Mouse (Mus musculus): ENCODE measurements at regions not wholly inside any gene's neighbourhood (a gene's known extent, or its start where the extent isn't known, plus 50 kb on each side); places are given as distances from the start of the nearest gene placed in this dataset.

GRCm38 (mm10) chr14:76228968-76229555 is 118.4 kb downstream of the Nufip1 start:
- Histone ChIP-seq H3K36me3 (ENCODE audit: control insufficient read depth in 1 of 2, insufficient read depth in 2 of 2, low read length in 2 of 2) (no peaks in the 10 kb centered on the region), H3K79me2 (ENCODE audit: control insufficient read depth, insufficient read depth, low read length, poor library complexity) (no peaks in the 10 kb centered on the region), H3K9me3 (replicated peaks; ENCODE audit: insufficient read depth, low read length) (no peaks in the 10 kb centered on the region), H3K4me1 (ENCODE audit: control insufficient read depth in 1 of 2, insufficient read depth in 2 of 2, low read length in 2 of 2) (no peaks in the 10 kb centered on the region), H3K9ac (ENCODE audit: control insufficient read depth, low read depth, low read length, poor library complexity, severe bottlenecking) (no peak overlapping the region), H3K4me3 (ENCODE audit: control insufficient read depth in 1 of 2, insufficient read depth in 1 of 2, low read depth in 2 of 2, low read length in 2 of 2) (no peak overlapping the region), H3K27ac (ENCODE audit: control insufficient read depth, low read depth, low read length) (no peak overlapping the region), H3K27me3 (ENCODE audit: control insufficient read depth in 1 of 2, insufficient read depth in 2 of 2, low read length in 2 of 2) (no peaks in the 10 kb centered on the region)
- TF ChIP-seq ZKSCAN1 (IDR thresholded peaks at IDR 0.05; ENCODE audit: low read depth, low read length) (no peak), NRF1 (IDR thresholded peaks at IDR 0.05; ENCODE audit: insufficient read depth, low read depth, low read length, poor library complexity, severe bottlenecking) (no peak), TCF12 (IDR thresholded peaks at IDR 0.05; ENCODE audit: low read depth, low read length) (no peak), HCFC1 (IDR thresholded peaks at IDR 0.05; ENCODE audit: low read depth, low read length) (no peak), CHD2 (IDR thresholded peaks at IDR 0.05; ENCODE audit: low read length) (no peak), SIN3A (IDR thresholded peaks at IDR 0.05; ENCODE audit: low read length) (no peak), ETS1 (IDR thresholded peaks at IDR 0.05; ENCODE audit: low read depth, low read length) (no peak), CTCF (IDR thresholded peaks at IDR 0.05 in 2 of 3, conservative IDR thresholded peaks at IDR 0.05 in 1 of 3; ENCODE audit: control insufficient read depth in 1 of 3, insufficient read depth in 1 of 3, low read depth in 2 of 3, low read length in 3 of 3, poor library complexity in 1 of 3, severe bottlenecking in 1 of 3) (no peak), KAT2A (conservative IDR thresholded peaks at IDR 0.05; ENCODE audit: low read depth, low read length) (no peak), TAL1 (IDR thresholded peaks at IDR 0.05; ENCODE audit: low read length) (no peak), USF1 (IDR thresholded peaks at IDR 0.05; ENCODE audit: low read depth, low read length) (no peak), UBTF (IDR thresholded peaks at IDR 0.05; ENCODE audit: borderline replicate concordance, insufficient read depth, low read depth, low read length) (no peak), NELFE (IDR thresholded peaks at IDR 0.05; ENCODE audit: low read depth, low read length) (no peak)
- DNase-seq (ENCODE audit: low read depth, low spot score): no peak

GRCm38 (mm10) chr14:76239856-76240493 is 129.3 kb downstream of the Nufip1 start:
- Histone ChIP-seq H3K4me3 (ENCODE audit: control insufficient read depth in 1 of 2, insufficient read depth in 1 of 2, low read depth in 2 of 2, low read length in 2 of 2) (no peak overlapping the region), H3K36me3 (ENCODE audit: control insufficient read depth in 1 of 2, insufficient read depth in 2 of 2, low read length in 2 of 2) (no peaks in the 10 kb centered on the region), H3K9ac (ENCODE audit: control insufficient read depth, low read depth, low read length, poor library complexity, severe bottlenecking) (no peak overlapping the region), H3K4me1 (ENCODE audit: control insufficient read depth in 1 of 2, insufficient read depth in 2 of 2, low read length in 2 of 2) (no peaks in the 10 kb centered on the region), H3K27me3 (ENCODE audit: control insufficient read depth in 1 of 2, insufficient read depth in 2 of 2, low read length in 2 of 2) (no peaks in the 10 kb centered on the region), H3K27ac (ENCODE audit: control insufficient read depth, low read depth, low read length) (no peak overlapping the region), H3K9me3 (replicated peaks; ENCODE audit: insufficient read depth, low read length) (no peaks in the 10 kb centered on the region), H3K79me2 (ENCODE audit: control insufficient read depth, insufficient read depth, low read length, poor library complexity) (no peaks in the 10 kb centered on the region)
- TF ChIP-seq CHD2 (IDR thresholded peaks at IDR 0.05; ENCODE audit: low read length) (no peak), NELFE (IDR thresholded peaks at IDR 0.05; ENCODE audit: low read depth, low read length) (no peak), ZMIZ1 (IDR thresholded peaks at IDR 0.05; ENCODE audit: low read depth, low read length) (no peak), NRF1 (IDR thresholded peaks at IDR 0.05; ENCODE audit: insufficient read depth, low read depth, low read length, poor library complexity, severe bottlenecking) (no peak)
- no peak for DNase-seq (ENCODE audit: low read depth, low spot score)
